Mouse (Mus musculus): ENCODE measurements around the gene Vmn1r209. TPM values are rescaled to one million over a fixed set of nuclear protein-coding genes. Genes with fewer than 3 reads are reported as not detected.
"Not testable (repeated sequence)": the region's sequence is repeated elsewhere in the genome, so short reads cannot be mapped to it uniquely, and the experiment has no call there.

Vmn1r209 gene
- not detected in 2 replicates for polyA plus RNA-seq (2015; fragmentation: Nextera tagmentation; extraction: Ambion mirVana)

DNA sequence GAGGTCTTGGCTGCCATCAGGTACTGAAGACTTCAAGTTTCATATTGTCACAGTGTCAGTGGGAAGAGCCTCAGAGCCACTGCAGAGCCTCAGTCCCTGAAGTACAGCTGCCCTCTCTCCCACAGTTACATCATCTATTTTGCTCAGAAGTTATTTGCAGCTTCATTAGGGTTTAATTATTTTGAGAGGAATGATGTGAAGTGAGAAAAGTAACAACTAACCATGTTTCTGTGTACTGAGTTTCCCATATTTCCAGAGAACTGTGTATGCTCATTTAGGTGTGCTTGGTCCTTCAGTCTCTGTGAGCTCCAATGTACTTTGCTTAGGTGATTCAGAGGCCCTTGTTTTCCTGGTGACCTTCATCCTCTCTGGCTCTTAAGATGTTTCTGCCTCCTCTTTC lies at the start of gene Vmn1r209:
Gene Vmn1r209, minus strand, starts transcription at position 101 of the 400 bp plus-strand sequence.
- not testable (repeated sequence) for ATAC-seq (replicated peaks; ENCODE audit: low FRiP score); H3K4me1 ChIP-seq; H3K27me3 ChIP-seq; H3K36me3 ChIP-seq; H3K27ac ChIP-seq; H3K4me3 ChIP-seq (replicated peaks); H3K9ac ChIP-seq; H3K9me3 ChIP-seq (replicated peaks); H3K4me2 ChIP-seq

GRCm38 (mm10) chr13:22857461-22857860 lies 48.0 kb upstream of the Vmn1r209 start, which contains the start of gene Vmn1r211:
TSS of gene Vmn1r211 (minus strand) at chr13:22857561.
- H3K4me3 ChIP-seq (replicated peaks): no peak within 1 kb of the TSS
- no peak within 1 kb of the TSS for H3K27ac ChIP-seq
- H3K9me3 ChIP-seq (replicated peaks): no peaks in the 10 kb centered on the region
- no peak within 1 kb of the TSS for H3K4me2 ChIP-seq
- H3K36me3 ChIP-seq: no peaks in the 10 kb centered on the region
- WGBS: 75% methylated on average over 1 of the region's 1 CpGs
- no peaks in the 10 kb centered on the region for H3K4me1 ChIP-seq
- H3K9ac ChIP-seq: no peak within 1 kb of the TSS
- H3K27me3 ChIP-seq: no peaks in the 10 kb centered on the region
- ATAC-seq (replicated peaks; ENCODE audit: low FRiP score): no peak

GRCm38 (mm10) chr13:22854760-22855159 lies 45.3 kb upstream of the Vmn1r209 start:
- H3K4me1 ChIP-seq: no peaks in the 10 kb centered on the region
- no peaks in the 10 kb centered on the region for H3K27me3 ChIP-seq
- no peak overlapping the region for H3K4me3 ChIP-seq (replicated peaks)
- 71% methylated on average over 4 of the region's 4 CpGs for WGBS
- H3K27ac ChIP-seq: no peak overlapping the region
- no peak overlapping the region for H3K9ac ChIP-seq
- no peak for ATAC-seq (replicated peaks; ENCODE audit: low FRiP score)
- no peaks in the 10 kb centered on the region for H3K36me3 ChIP-seq
- no peaks in the 10 kb centered on the region for H3K9me3 ChIP-seq (replicated peaks)
- no peak overlapping the region for H3K4me2 ChIP-seq

DNA sequence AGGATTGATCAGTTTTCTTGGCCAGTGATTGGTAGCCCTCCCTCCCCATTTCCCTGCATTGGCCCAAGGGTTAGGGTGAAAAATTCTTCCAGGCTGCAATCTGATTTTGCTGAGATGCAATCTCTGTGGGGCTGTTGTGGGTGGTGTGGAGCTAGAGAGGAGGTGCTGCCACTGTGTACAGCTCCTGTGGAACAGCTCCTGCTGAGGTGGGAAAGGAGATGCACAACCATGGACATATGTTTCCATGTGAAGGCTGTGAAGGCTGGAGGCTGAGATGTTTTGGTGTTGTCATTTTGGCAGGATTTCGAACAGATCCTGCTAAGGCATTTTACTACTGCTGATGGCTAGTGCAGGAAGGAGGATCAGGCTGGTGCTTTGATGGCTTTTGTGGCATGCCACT lies 37.3 kb upstream of the Vmn1r209 start:
- H3K4me1 ChIP-seq: no peaks in the 10 kb centered on the region
- H3K4me3 ChIP-seq (replicated peaks): no peak overlapping the region
- no peaks in the 10 kb centered on the region for H3K9me3 ChIP-seq (replicated peaks)
- no peak for ATAC-seq (replicated peaks; ENCODE audit: low FRiP score)
- H3K36me3 ChIP-seq: no peaks in the 10 kb centered on the region
- no peak overlapping the region for H3K27ac ChIP-seq
- 77% methylated on average over 1 of the region's 1 CpGs for WGBS
- no peaks in the 10 kb centered on the region for H3K27me3 ChIP-seq
- no peak overlapping the region for H3K4me2 ChIP-seq
- H3K9ac ChIP-seq: no peak overlapping the region

DNA sequence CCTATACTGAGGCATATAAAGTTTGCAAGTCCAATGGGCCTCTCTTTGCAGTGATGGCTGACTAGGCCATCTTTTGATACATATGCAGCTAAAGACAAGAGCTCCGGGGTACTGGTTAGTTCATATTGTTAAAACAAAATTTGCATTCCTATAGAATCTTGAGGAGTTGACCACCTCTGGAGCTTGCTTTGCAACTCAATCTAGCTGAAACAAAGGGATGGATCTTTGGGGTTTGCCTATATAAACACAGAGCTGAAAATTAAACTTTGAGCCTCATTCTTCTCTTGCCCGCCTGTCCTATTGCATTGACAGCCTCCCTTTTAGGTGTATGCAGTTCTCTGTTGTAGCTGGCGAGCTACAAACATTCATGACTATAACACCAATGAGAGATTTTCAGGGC lies 34.8 kb upstream of the Vmn1r209 start:
- not testable (repeated sequence) for H3K9ac ChIP-seq; H3K27ac ChIP-seq; H3K4me1 ChIP-seq; ATAC-seq (replicated peaks; ENCODE audit: low FRiP score); H3K4me3 ChIP-seq (replicated peaks); H3K36me3 ChIP-seq; H3K4me2 ChIP-seq; H3K9me3 ChIP-seq (replicated peaks); H3K27me3 ChIP-seq
- 66% methylated on average over 3 of the region's 3 CpGs for WGBS

DNA sequence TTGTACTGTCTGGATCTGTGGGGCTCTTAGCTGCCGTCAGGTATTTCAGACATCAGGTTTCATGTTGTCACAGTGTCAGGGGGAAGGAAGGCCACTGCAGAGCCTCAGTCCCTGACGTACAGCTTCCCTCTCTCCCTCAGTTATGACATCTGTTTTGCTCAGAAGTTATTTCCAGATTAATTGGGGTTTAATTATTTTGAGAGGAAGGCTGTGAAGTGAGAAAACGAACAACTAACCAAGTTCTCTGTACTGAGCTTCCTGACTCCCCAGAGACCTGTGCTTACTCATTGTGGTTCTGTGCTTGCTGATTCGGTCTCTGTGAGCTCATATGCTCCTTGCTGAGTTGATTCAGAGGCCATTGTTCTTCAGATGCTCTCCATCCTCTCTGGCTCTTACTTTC lies 21.8 kb upstream of the Vmn1r209 start, which contains the start of gene Vmn1r210:
Gene Vmn1r210, minus strand, starts transcription at position 101 of the 400 bp plus-strand sequence.
- Histone ChIP-seq H3K27me3 (no peaks in the 10 kb centered on the region), H3K4me3 (replicated peaks) (no peak within 1 kb of the TSS), H3K4me2 (no peak within 1 kb of the TSS), H3K4me1 (no peaks in the 10 kb centered on the region), H3K36me3 (no peaks in the 10 kb centered on the region), H3K9me3 (replicated peaks) (no peaks in the 10 kb centered on the region), H3K9ac (no peak within 1 kb of the TSS), H3K27ac (no peak within 1 kb of the TSS)
- no peak for ATAC-seq (replicated peaks; ENCODE audit: low FRiP score)
- WGBS: 60% methylated on average over 4 of the region's 4 CpGs

GRCm38 (mm10) chr13:22829395-22829794 lies 19.9 kb upstream of the Vmn1r209 start:
- ATAC-seq (replicated peaks; ENCODE audit: low FRiP score): not testable (repeated sequence)
- WGBS: 35% methylated on average over 7 of the region's 7 CpGs

GRCm38 (mm10) chr13:22821601-22822000 lies 12.1 kb upstream of the Vmn1r209 start:
- not testable (repeated sequence) for H3K27ac ChIP-seq; H3K27me3 ChIP-seq; H3K4me1 ChIP-seq; H3K9ac ChIP-seq; H3K36me3 ChIP-seq; H3K9me3 ChIP-seq (replicated peaks); H3K4me2 ChIP-seq; ATAC-seq (replicated peaks; ENCODE audit: low FRiP score); H3K4me3 ChIP-seq (replicated peaks)
- WGBS: 92% methylated on average over 1 of the region's 1 CpGs

More at GRCm38 (mm10) chr13:22829395-22829794, 19.9 kb upstream of the Vmn1r209 start:
- H3K4me1 ChIP-seq; H3K27me3 ChIP-seq; H3K27ac ChIP-seq; H3K4me3 ChIP-seq (replicated peaks); H3K9ac ChIP-seq; H3K36me3 ChIP-seq; H3K4me2 ChIP-seq; H3K9me3 ChIP-seq (replicated peaks): not testable (repeated sequence)

GRCm38 (mm10) chr13:22788096-22788495 lies 21.4 kb downstream of the Vmn1r209 start:
- H3K4me1 ChIP-seq; H3K9me3 ChIP-seq (replicated peaks); ATAC-seq (replicated peaks; ENCODE audit: low FRiP score); H3K27ac ChIP-seq; H3K36me3 ChIP-seq; H3K4me2 ChIP-seq; H3K4me3 ChIP-seq (replicated peaks); H3K27me3 ChIP-seq; H3K9ac ChIP-seq: not testable (repeated sequence)
- WGBS: 84% methylated on average over 3 of the region's 3 CpGs

- H3K4me3 ChIP-seq (replicated peaks); H3K4me2 ChIP-seq; H3K9ac ChIP-seq; H3K27ac ChIP-seq; H3K27me3 ChIP-seq; H3K9me3 ChIP-seq (replicated peaks); H3K36me3 ChIP-seq; H3K4me1 ChIP-seq; ATAC-seq (replicated peaks; ENCODE audit: low FRiP score): not testable (repeated sequence)
Measured at GRCm38 (mm10) chr13:22784159-22784558, 25.3 kb downstream of the Vmn1r209 start.

DNA sequence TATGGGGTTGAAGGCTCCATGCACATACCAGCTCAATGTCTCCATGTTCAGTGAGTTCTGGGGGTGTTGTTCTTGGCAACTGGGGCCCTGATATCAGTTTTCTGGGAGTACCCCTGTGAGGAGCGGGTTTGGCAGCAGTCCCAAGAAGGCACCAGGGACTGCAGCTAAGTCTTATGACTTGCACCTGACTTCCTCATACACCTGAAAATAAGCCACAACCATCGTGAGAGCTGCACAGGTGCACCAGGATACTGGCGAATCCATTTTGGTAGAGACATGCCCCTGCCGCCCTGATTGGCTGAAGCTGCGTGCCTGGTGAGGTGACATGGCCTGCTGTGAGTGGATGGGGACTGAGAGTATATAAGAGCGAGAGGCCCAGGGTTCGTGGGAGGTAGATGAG lies 32.2 kb downstream of the Vmn1r209 start, which contains the start of gene Vmn1r208:
Gene Vmn1r208, minus strand, starts transcription at position 101 of the 400 bp plus-strand sequence.
- not testable (repeated sequence) for ATAC-seq (replicated peaks; ENCODE audit: low FRiP score); H3K4me3 ChIP-seq (replicated peaks); H3K36me3 ChIP-seq; H3K9ac ChIP-seq; H3K4me1 ChIP-seq; H3K27me3 ChIP-seq; H3K9me3 ChIP-seq (replicated peaks); H3K27ac ChIP-seq; H3K4me2 ChIP-seq
- no CpG with 5 or more reads among the region's 7 CpGs for WGBS

- not testable (repeated sequence) for H3K36me3 ChIP-seq; ATAC-seq (replicated peaks; ENCODE audit: low FRiP score); H3K27ac ChIP-seq; H3K4me2 ChIP-seq; H3K9me3 ChIP-seq (replicated peaks); H3K4me1 ChIP-seq; H3K4me3 ChIP-seq (replicated peaks); H3K9ac ChIP-seq; H3K27me3 ChIP-seq
- 71% methylated on average over 1 of the region's 2 CpGs for WGBS
Measured at GRCm38 (mm10) chr13:22771592-22771991, 37.9 kb downstream of the Vmn1r209 start.
